Mouse (Mus musculus) lung, adult 2 months (tissue): ENCODE measurements around the gene H2-DMa.

Experiments
- CTCF ChIP-seq: fragments of 200-500 bp; IDR thresholded peaks from 2 replicates; pipeline ENCODE4 v1.5.1; 2011; ENCODE audit warnings: mild to moderate bottlenecking, low read length, control low read depth; ENCODE audit not compliant: insufficient read depth
- POLR2A ChIP-seq: fragments of 200-500 bp; IDR thresholded peaks from 2 replicates; pipeline ENCODE4 v1.6.1; 2011; ENCODE audit warnings: low read depth, mild to moderate bottlenecking, control low read depth, low read length, borderline replicate concordance; ENCODE audit errors: extremely low read depth

DNA sequence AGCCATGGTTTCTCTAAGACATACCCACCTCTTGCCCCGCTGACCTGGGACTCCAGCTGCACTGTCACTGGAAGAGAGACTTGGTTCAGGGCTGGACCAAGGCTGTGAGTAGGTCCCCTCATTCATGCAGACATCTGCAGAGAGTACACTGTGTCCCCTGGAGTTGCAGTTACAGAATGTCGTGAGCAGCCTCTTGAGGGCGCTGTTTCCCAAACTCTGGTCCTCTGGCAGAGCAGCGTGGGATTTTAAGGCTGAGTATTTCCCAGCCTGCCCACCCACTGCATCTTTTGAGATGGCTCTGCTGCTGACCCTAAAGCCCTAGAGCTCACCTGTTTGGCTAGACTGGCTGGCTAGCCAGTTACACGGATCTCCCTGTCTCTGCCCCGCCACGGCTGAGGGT is 28.4 kb upstream of the H2-DMa start:
- peak; percentile 35 for TF ChIP-seq CTCF
- TF ChIP-seq POLR2A, result no peak
